Comparison of ENCODE assay signal across 1 mouse cellular context in the genomic region with DNA sequence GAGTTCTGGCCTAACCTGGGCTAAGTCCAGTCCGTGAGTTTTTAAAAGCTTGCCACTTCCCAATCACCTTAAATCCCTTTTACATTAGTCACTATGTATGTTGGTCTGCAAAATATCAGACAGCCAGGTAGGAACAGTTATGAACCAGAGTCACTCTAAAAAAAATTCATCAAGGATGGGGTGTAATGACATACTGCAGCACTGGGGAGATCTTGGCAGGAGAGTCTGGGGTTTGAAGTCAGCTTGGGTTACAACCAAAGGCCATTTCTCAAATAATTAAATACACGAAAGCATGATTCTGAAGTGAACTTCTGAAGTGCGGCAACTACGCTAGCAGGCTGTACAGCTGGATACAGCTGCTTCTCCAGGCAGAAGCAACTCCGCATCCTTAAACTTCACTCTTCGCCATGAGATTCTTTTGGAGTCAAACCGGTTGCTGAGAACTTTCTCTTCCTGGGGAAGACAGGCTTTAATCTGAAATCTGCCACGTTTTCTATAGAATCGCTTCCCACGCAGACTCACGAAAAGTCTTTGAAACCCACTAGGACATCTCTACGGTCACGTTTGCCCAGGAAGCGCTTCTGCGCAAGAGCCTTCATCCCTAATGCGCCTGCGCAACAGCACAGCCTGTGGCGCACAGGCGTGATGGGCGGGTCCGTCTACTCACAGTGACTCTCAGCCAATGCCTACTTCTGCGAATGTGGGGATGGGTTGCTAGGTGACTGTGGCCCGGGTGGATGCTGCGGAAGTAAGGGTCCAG.
TF ChIP-seq lines count a peak whose summit lies in the region.

No protein-coding gene starts in this region.

TF ChIP-seq in CH12.LX, 34 proteins besides CTCF, POLR2A, EP300 and RAD21:
- TF ChIP-seq MYC (IDR thresholded peaks at IDR 0.05; ENCODE audit: low read depth, low read length) (no peak), TBP (conservative IDR thresholded peaks at IDR 0.05; ENCODE audit: low read depth, low read length) (0 out of 2 replicates have a peak, but pooled peaks have one; percentile 47), GABPA (IDR thresholded peaks at IDR 0.05; ENCODE audit: insufficient replicate concordance, low read depth, low read length) (no peak), TCF12 (IDR thresholded peaks at IDR 0.05; ENCODE audit: low read depth, low read length) (peak; percentile 44; the same call in 1 of the 2 replicates), HCFC1 (IDR thresholded peaks at IDR 0.05; ENCODE audit: low read depth, low read length) (0 out of 2 replicates have a peak, but pooled peaks have one; percentile 51), NRF1 (IDR thresholded peaks at IDR 0.05; ENCODE audit: low read depth, low read length) (peak; percentile 98), UBTF (IDR thresholded peaks at IDR 0.05; ENCODE audit: low read depth, low read length) (no peak), ELF1 (IDR thresholded peaks at IDR 0.05; ENCODE audit: low read depth, low read length) (peak; percentile 73), SMC3 (IDR thresholded peaks at IDR 0.05; ENCODE audit: low read depth, low read length) (no peak), NELFE (IDR thresholded peaks at IDR 0.05; ENCODE audit: low read depth, low read length) (peak; percentile 88), MAFK (IDR thresholded peaks at IDR 0.05; ENCODE audit: insufficient replicate concordance, low read length) (no peak), E2F4 (IDR thresholded peaks at IDR 0.05; ENCODE audit: insufficient replicate concordance, low read depth, low read length) (no peak)
TF ChIP-seq in CH12.LX: peak in this region for 6.
